Mouse (Mus musculus) C2C12 (cell line): ENCODE measurements at regions not wholly inside any gene's neighbourhood (a gene's known extent, or its start where the extent isn't known, plus 50 kb on each side); places are given as distances from the start of the nearest gene placed in this dataset.

Source experiments
- H3K27me3 ChIP-seq: one replicate; pipeline ENCODE4 v1.6.1; 2011; ENCODE audit not compliant: control insufficient read depth, insufficient read depth, insufficient read length
- H3K36me3 ChIP-seq: one replicate; pipeline ENCODE4 v1.6.1; 2011; ENCODE audit not compliant: control insufficient read depth, insufficient read depth
- H3K4me3 ChIP-seq: one replicate; pipeline ENCODE4 v1.5.1; 2011; ENCODE audit warnings: mild to moderate bottlenecking, control low read depth; ENCODE audit not compliant: poor library complexity, insufficient read depth, severe bottlenecking
- H3K79me2 ChIP-seq: one replicate; pipeline ENCODE4 v1.6.1; 2011; ENCODE audit not compliant: control insufficient read depth, insufficient read depth
- H3K79me3 ChIP-seq: one replicate; pipeline ENCODE4 v1.6.1; 2011; ENCODE audit warnings: low read depth, control low read depth
- H3ac ChIP-seq: one replicate; pipeline ENCODE3; 2011; ENCODE audit warnings: low read depth; ENCODE audit not compliant: control insufficient read depth, insufficient read length
- CEBPB ChIP-seq: IDR thresholded peaks from one replicate; pipeline ENCODE4 v1.6.1; 2011; ENCODE audit warnings: low read depth, mild to moderate bottlenecking, control low read depth, moderate library complexity
- CTCF ChIP-seq: IDR thresholded peaks from one replicate; pipeline ENCODE4 v1.5.1; 2011; ENCODE audit not compliant: control insufficient read depth, insufficient read depth, insufficient read length
- FOSL1 ChIP-seq: IDR thresholded peaks from one replicate; pipeline ENCODE4 v1.8.0; 2011; ENCODE audit warnings: mild to moderate bottlenecking, low read length; ENCODE audit not compliant: poor library complexity, insufficient read depth, severe bottlenecking
- MAX ChIP-seq: IDR thresholded peaks from one replicate; pipeline ENCODE4 v1.6.1; 2011; ENCODE audit warnings: mild to moderate bottlenecking, control low read depth
- MYOD1 ChIP-seq: IDR thresholded peaks from one replicate; pipeline ENCODE4 v1.6.1; 2011; ENCODE audit warnings: low read depth; ENCODE audit not compliant: control insufficient read depth, insufficient read length
- MYOG ChIP-seq: IDR thresholded peaks from one replicate; pipeline ENCODE4 v1.6.1; 2011; ENCODE audit not compliant: control insufficient read depth, insufficient read length; ENCODE audit errors: extremely low read depth
- USF1 ChIP-seq: IDR thresholded peaks from one replicate; pipeline ENCODE4 v1.6.1; 2011; ENCODE audit warnings: low read depth, mild to moderate bottlenecking, control low read depth, moderate library complexity

- no peak overlapping the region for H3K4me3 ChIP-seq
- no peaks in the 10 kb centered on the region for H3K79me2 ChIP-seq
- TF ChIP-seq FOSL1 = no peak
- TF ChIP-seq MYOG = no peak
- no peak for TF ChIP-seq CTCF
- TF ChIP-seq MAX = no peak
- TF ChIP-seq MYOD1 = no peak
- no peak for TF ChIP-seq USF1
- no peak for TF ChIP-seq CEBPB
- no peak overlapping the region for H3ac ChIP-seq
- no peaks in the 10 kb centered on the region for H3K27me3 ChIP-seq
- H3K36me3 ChIP-seq = no peaks in the 10 kb centered on the region
- H3K79me3 ChIP-seq = no peaks in the 10 kb centered on the region
Observed at GRCm38 (mm10) chr1:119209607-119210007, 156.2 kb upstream of the Gli2 start.

- H3K4me3 ChIP-seq = no peak overlapping the region
- H3K36me3 ChIP-seq = no peaks in the 10 kb centered on the region
- no peaks in the 10 kb centered on the region for H3K79me2 ChIP-seq
- H3K27me3 ChIP-seq = no peaks in the 10 kb centered on the region
- H3ac ChIP-seq = no peak overlapping the region
- no peaks in the 10 kb centered on the region for H3K79me3 ChIP-seq
- no peak for TF ChIP-seq CTCF
- TF ChIP-seq MYOG = no peak
- TF ChIP-seq FOSL1 = no peak
- TF ChIP-seq CEBPB = no peak
Observed at GRCm38 (mm10) chr1:119202456-119202855, 149.0 kb upstream of the Gli2 start.

- Histone ChIP-seq H3K27me3 (no peaks in the 10 kb centered on the region), H3K79me2 (no peaks in the 10 kb centered on the region), H3K4me3 (no peak overlapping the region), H3K79me3 (no peaks in the 10 kb centered on the region), H3ac (no peak overlapping the region), H3K36me3 (no peaks in the 10 kb centered on the region)
- no peak for TF ChIP-seq MYOG
- no peak for TF ChIP-seq CTCF
- no peak for TF ChIP-seq FOSL1
- TF ChIP-seq USF1 = no peak
- no peak for TF ChIP-seq MYOD1
- no peak for TF ChIP-seq MAX
- no peak for TF ChIP-seq CEBPB
Observed at GRCm38 (mm10) chr1:119197415-119197700, 143.9 kb upstream of the Gli2 start.

- Histone ChIP-seq H3K79me2 (no peaks in the 10 kb centered on the region), H3K27me3 (no peaks in the 10 kb centered on the region), H3K79me3 (no peaks in the 10 kb centered on the region), H3K36me3 (no peaks in the 10 kb centered on the region), H3ac (no peak overlapping the region), H3K4me3 (no peak overlapping the region)
- TF ChIP-seq USF1 (no peak), MYOD1 (no peak), FOSL1 (no peak), MYOG (no peak), CEBPB (no peak), CTCF (no peak)
Observed at GRCm38 (mm10) chr1:119196674-119197414, 143.4 kb upstream of the Gli2 start.

GRCm38 (mm10) chr1:119194533-119194932 is 141.1 kb upstream of the Gli2 start:
- H3K36me3 ChIP-seq = no peaks in the 10 kb centered on the region

GRCm38 (mm10) chr1:119191177-119191576 is 137.8 kb upstream of the Gli2 start:
- Histone ChIP-seq H3ac (no peak overlapping the region), H3K36me3 (no peaks in the 10 kb centered on the region), H3K4me3 (no peak overlapping the region), H3K79me3 (no peaks in the 10 kb centered on the region), H3K27me3 (no peaks in the 10 kb centered on the region), H3K79me2 (no peaks in the 10 kb centered on the region)
- no peak for TF ChIP-seq CEBPB
- TF ChIP-seq MYOD1 = no peak
- TF ChIP-seq CTCF = no peak
- no peak for TF ChIP-seq MAX
- TF ChIP-seq FOSL1 = no peak
- TF ChIP-seq MYOG = no peak
- no peak for TF ChIP-seq USF1

More at GRCm38 (mm10) chr1:119194533-119194932, 141.1 kb upstream of the Gli2 start:
- TF ChIP-seq USF1 = no peak
- TF ChIP-seq CEBPB = no peak
- no peak for TF ChIP-seq MYOG
- no peak for TF ChIP-seq FOSL1
- no peak for TF ChIP-seq MYOD1
- no peak for TF ChIP-seq CTCF
- TF ChIP-seq MAX = no peak
- Histone ChIP-seq H3K79me2 (no peaks in the 10 kb centered on the region), H3K79me3 (no peaks in the 10 kb centered on the region), H3K4me3 (no peak overlapping the region), H3ac (no peak overlapping the region), H3K27me3 (no peaks in the 10 kb centered on the region)
